Comparison of ENCODE assay signal across 1 mouse cellular context in genomic region chr17:64941555-64941954, GRCm38 (mm10).
A peak's percentile ranks its signal among the peaks of the same experiment; 100 is the strongest.
TF ChIP-seq lines count a peak whose summit lies in the region.

No protein-coding gene starts in this region.

TF ChIP-seq in CH12.LX, 34 proteins besides CTCF, POLR2A, EP300 and RAD21 (continued from another document):
- TF ChIP-seq ETS1 (conservative IDR thresholded peaks at IDR 0.05; ENCODE audit: low read depth, low read length) (peak; percentile 31; the same call in 1 of the 2 replicates), NRF1 (IDR thresholded peaks at IDR 0.05; ENCODE audit: low read depth, low read length) (no peak), ZC3H11A (IDR thresholded peaks at IDR 0.05; ENCODE audit: low read depth, low read length) (no peak), MEF2A (IDR thresholded peaks at IDR 0.05; ENCODE audit: borderline replicate concordance, low read depth, low read length) (no peak), CHD2 (IDR thresholded peaks at IDR 0.05; ENCODE audit: low read length) (no peak), POLR2AphosphoS2 (IDR thresholded peaks at IDR 0.05; ENCODE audit: low read depth, low read length) (no peak), IRF4 (IDR thresholded peaks at IDR 0.05; ENCODE audit: low read depth, low read length) (peak; percentile 79), ZMIZ1 (IDR thresholded peaks at IDR 0.05; ENCODE audit: low read depth, low read length) (no peak), PAX5 (IDR thresholded peaks at IDR 0.05; ENCODE audit: low read length) (no peak), TCF12 (IDR thresholded peaks at IDR 0.05; ENCODE audit: low read depth, low read length) (no peak), TBP (conservative IDR thresholded peaks at IDR 0.05; ENCODE audit: low read depth, low read length) (no peak), NELFE (IDR thresholded peaks at IDR 0.05; ENCODE audit: low read depth, low read length) (no peak), MAZ (IDR thresholded peaks at IDR 0.05; ENCODE audit: low read depth, low read length) (no peak), SMC3 (IDR thresholded peaks at IDR 0.05; ENCODE audit: low read depth, low read length) (no peak), MXI1 (IDR thresholded peaks at IDR 0.05; ENCODE audit: low read depth, low read length) (no peak), JUN (IDR thresholded peaks at IDR 0.05; ENCODE audit: insufficient read depth, low read depth, low read length) (no peak), HCFC1 (IDR thresholded peaks at IDR 0.05; ENCODE audit: low read depth, low read length) (no peak), MAX (IDR thresholded peaks at IDR 0.05; ENCODE audit: low read length) (peak; percentile 36; the same call in 1 of the 2 replicates), E2F4 (IDR thresholded peaks at IDR 0.05; ENCODE audit: insufficient replicate concordance, low read depth, low read length) (no peak), CHD1 (IDR thresholded peaks at IDR 0.05; ENCODE audit: low read depth, low read length) (no peak), KAT2A (IDR thresholded peaks at IDR 0.05; ENCODE audit: insufficient replicate concordance, low read length) (no peak)
